Mouse (Mus musculus) hindbrain, embryonic 15.5 days (tissue): ENCODE measurements around the gene Ly6g6c. TPM values are rescaled to one million over a fixed set of nuclear protein-coding genes. Genes with fewer than 3 reads are reported as not detected.
A peak's percentile ranks its signal among the peaks of the same experiment; 100 is the strongest.

Experiments
- ATAC-seq: fragments of 200-750 bp; cut with Nextera tagmentation; 2 replicates; pipeline ENCODE4 v1.8.0; 2017; ENCODE audit warnings: low read depth, moderate number of reproducible peaks, moderate TSS enrichment; ENCODE audit not compliant: low FRiP score
- H3K27ac ChIP-seq: fragments of 300-500 bp; sonication (generic); replicated peaks from 2 replicates; pipeline ENCODE4 v1.5.1; 2015; ENCODE audit warnings: mild to moderate bottlenecking, inconsistent platforms
- H3K27me3 ChIP-seq: fragments of 300-500 bp; sonication (generic); 2 replicates; pipeline ENCODE4 v1.6.1; 2015; ENCODE audit warnings: control low read depth, inconsistent platforms
- H3K36me3 ChIP-seq: fragments of 300-500 bp; sonication (generic); 2 replicates; pipeline ENCODE4 v1.6.1; 2015; ENCODE audit warnings: control low read depth, inconsistent platforms
- H3K4me1 ChIP-seq: fragments of 300-500 bp; sonication (generic); replicated peaks from 2 replicates; pipeline ENCODE4 v1.6.1; 2015; ENCODE audit warnings: control low read depth, inconsistent platforms
- H3K4me2 ChIP-seq: fragments of 300-500 bp; sonication (generic); 2 replicates; pipeline ENCODE4 v1.6.1; 2015; ENCODE audit warnings: moderate library complexity, mild to moderate bottlenecking, inconsistent platforms
- H3K4me3 ChIP-seq: fragments of 300-500 bp; sonication (generic); 2 replicates; pipeline ENCODE4 v1.5.1; 2015; ENCODE audit warnings: mild to moderate bottlenecking, inconsistent platforms
- H3K9ac ChIP-seq: fragments of 300-500 bp; sonication (generic); 2 replicates; pipeline ENCODE4 v1.6.1; 2015; ENCODE audit warnings: inconsistent platforms
- H3K9me3 ChIP-seq: fragments of 300-500 bp; sonication (generic); 2 replicates; pipeline ENCODE4 v1.6.1; 2016; ENCODE audit warnings: control low read depth, inconsistent platforms
- WGBS: fragments of 180-500 bp; shearing (Covaris S2); methylation state at CpG from one replicate; pipeline ENCODE4 v1.1.7; 2015; 5-methylcytosine and 5-hydroxymethylcytosine counted together
- polyA plus RNA-seq: library from polyadenylated mRNA; unstranded; fragments of >200 nt; fragmentation: Nextera tagmentation; extraction: Ambion mirVana; gene quantifications from 2 replicates; pipeline ENCODE4 v1.2.1, GENCODE M21; 2015

Gene Ly6g6c
- polyA plus RNA-seq, 1 experiment from 2014 or later, result 0.18 TPM

DNA sequence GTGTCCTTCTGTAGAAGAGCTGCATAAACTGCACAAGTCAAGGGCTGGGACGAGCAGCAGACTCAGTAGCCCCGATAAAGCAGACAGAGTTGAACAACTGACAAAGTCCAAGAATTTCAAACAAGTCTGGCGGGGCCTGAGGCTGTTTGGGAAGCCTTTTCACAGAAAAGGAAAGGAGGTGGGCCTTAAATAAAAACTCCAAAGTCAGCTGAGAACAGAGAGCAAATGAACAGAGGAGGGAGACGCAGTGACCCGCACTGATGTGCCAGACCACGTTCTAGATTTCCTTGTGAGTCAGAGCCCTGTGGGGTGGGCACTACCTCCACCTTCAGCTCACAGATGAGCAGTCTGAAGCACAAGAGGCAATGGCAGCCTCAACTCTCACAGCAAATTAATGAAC, 30.3 kb upstream of the Ly6g6c start:
- no peak overlapping the region for H3K9ac ChIP-seq
- no peaks in the 10 kb centered on the region for H3K9me3 ChIP-seq
- H3K36me3 ChIP-seq, result no peaks in the 10 kb centered on the region
- WGBS, result 85% methylated on average over 6 of the region's 6 CpGs
- H3K4me2 ChIP-seq, result no peak overlapping the region
- no peak overlapping the region for H3K27ac ChIP-seq
- no peak for ATAC-seq
- peaks cover 6% of the 10 kb centered on the region for H3K4me1 ChIP-seq
- no peaks in the 10 kb centered on the region for H3K27me3 ChIP-seq
- no peak overlapping the region for H3K4me3 ChIP-seq

DNA sequence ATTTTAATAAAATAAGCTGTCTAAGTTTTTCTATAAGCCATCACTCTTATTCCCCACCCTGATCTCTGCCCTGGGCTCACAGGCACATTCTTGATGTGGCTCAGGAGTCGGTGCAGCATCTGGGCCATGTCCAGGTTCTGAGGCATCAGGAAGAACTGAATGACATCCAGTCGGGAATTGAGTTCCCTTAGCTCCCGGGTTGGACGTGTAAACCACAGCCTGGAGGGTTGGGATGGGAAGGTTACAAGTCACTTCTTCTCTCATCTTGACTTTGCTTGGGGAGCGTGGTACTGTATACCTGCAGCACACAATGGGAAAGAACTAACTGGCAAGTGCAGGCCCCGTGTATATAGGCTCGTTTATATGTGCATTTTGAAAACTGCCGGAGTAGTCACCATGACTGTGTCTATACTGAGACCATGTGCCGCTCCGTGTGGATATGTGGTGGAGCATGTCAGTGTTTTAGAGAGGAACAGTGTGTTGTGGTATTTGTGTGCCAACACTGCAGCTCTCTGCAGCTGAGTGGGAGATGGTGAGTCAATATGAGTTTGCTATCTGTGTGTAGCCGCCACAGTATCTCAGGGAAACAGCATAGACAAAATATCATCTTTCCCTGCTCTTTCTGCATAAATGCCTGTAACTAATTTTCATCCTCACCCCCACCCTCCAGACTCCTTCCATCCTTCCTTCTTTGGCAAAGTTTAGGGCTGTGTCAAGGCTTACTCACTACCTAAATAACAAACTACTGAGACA, 25.9 kb upstream of the Ly6g6c start:
- H3K4me2 ChIP-seq, result no peak overlapping the region
- H3K4me1 ChIP-seq, result no peaks in the 10 kb centered on the region
- no peak overlapping the region for H3K27ac ChIP-seq
- no peaks in the 10 kb centered on the region for H3K36me3 ChIP-seq
- ATAC-seq, result no peak
- H3K27me3 ChIP-seq, result no peaks in the 10 kb centered on the region
- H3K9me3 ChIP-seq, result no peaks in the 10 kb centered on the region
- H3K9ac ChIP-seq, result no peak overlapping the region
- H3K4me3 ChIP-seq, result no peak overlapping the region
- 91% methylated on average over 11 of the region's 11 CpGs for WGBS

DNA sequence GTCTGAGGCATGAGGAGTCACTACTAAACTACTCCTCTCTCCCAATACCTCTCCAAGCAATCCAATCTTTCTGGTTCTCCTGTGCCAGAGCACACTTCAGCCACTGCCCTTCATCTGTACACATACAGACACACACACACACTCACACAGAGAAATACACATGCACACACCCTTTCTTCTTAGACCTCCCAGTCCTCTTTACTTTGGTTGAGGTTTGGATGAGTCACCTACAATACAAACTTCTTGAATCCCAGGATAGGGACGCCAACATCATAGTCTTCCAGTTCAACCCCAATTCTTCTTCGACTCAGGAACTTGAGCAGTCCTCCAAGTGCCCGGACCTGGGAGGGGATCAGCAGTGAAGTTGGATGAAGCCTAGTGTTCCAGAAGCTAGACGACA, 21.4 kb upstream of the Ly6g6c start:
- Histone ChIP-seq H3K9me3 (no peaks in the 10 kb centered on the region), H3K4me3 (no peak overlapping the region), H3K4me2 (no peak overlapping the region), H3K27me3 (no peaks in the 10 kb centered on the region), H3K4me1 (peaks cover 10% of the 10 kb centered on the region), H3K27ac (no peak overlapping the region), H3K36me3 (no peaks in the 10 kb centered on the region), H3K9ac (no peak overlapping the region)
- WGBS, result 90% methylated on average over 4 of the region's 4 CpGs
- ATAC-seq, result no peak

DNA sequence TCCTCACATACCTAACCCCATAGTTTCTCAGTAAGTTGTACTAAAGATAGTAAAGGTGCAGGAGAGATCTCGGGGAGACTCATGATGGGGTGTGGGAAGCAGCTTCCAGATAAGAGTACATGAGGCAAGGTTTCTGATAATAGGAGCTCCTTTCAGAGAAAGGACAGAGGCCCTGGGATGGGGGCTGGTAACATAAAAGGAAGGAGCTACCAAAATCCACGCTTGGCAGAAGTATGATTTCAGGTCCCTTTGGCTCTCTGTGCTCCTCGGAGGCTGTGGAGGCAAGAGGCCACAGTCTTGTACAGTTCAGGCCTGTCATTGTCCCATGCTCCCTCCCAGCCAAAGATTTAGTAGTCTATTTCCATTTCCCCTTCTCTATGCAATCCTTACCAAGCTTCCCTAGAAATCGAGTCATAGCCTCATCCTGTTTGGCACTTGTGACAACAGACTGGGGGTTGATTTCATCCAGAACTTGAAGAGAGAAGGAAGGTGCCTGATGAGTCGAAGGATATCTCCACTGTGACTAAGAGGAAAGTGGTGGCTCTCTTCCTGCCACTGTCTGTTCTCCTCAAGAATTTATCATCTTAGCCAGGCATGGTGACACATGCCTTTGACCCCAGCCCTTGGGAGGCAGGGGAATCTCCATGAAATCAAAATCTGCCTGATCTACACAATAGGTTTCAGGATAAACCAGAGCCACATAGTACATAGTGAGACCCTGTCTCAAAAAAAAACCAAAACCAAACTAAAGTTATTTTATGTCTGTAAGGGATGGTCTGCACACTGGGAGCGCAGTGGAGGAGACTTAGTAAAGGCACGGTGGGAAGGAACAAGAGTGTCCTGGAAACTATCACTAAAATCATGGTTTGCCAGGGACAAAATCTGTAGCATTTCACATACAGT, 20.0 kb upstream of the Ly6g6c start:
- H3K27ac ChIP-seq, result no peak overlapping the region
- no peaks in the 10 kb centered on the region for H3K27me3 ChIP-seq
- no peaks in the 10 kb centered on the region for H3K9me3 ChIP-seq
- H3K9ac ChIP-seq, result no peak overlapping the region
- no peaks in the 10 kb centered on the region for H3K36me3 ChIP-seq
- WGBS, result 84% methylated on average over 7 of the region's 7 CpGs
- peak overlapping the region; percentile 98 for H3K4me2 ChIP-seq
- H3K4me1 ChIP-seq, result peaks cover 19% of the 10 kb centered on the region
- H3K4me3 ChIP-seq, result peak overlapping the region; percentile 63; the same call in 1 of the 2 replicates
- no peak for ATAC-seq

DNA sequence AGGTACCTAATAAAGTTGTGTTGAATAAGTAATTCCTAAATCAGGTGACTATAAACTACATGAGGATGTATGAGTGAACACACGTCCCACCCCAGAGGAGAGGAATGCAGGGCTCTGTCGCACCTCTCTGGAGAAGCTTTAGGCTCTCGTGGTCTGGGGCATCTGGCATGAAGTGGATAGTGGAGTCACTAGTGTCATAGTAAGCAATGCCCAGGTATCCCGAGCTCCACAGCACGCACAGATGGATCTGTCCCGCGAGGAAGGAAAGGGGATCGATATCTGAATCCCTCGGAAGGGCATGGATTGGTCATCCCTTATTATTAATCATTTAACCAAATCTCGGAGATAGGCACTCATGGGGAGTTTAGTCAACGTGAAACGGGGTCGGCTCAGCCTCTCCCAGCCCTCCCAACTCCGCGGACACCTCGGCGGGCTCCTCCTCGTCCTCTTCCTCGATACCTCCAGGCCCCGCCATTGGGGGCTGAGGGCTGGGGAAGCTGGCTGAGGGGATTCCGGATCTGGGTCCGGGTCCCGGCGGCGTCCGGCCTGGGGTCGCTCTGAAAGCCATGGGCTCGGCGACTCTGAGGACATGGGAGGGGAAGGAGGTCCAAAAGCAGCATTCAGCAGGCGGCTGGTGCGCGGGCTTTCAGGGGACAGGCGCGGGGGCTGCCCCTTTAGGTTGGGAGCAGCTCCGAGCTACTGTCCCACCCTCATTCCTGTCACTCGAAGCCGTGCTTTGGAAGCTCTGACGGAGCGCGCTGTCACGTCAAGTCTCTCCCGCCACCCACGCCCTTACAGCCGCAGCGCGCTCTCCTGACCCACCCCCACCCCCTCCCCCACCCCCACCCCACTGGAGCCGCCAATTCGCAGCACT, 19.1 kb upstream of the Ly6g6c start:
- Histone ChIP-seq H3K27me3 (no peaks in the 10 kb centered on the region), H3K4me3 (peak overlapping the region; percentile 63), H3K9me3 (no peaks in the 10 kb centered on the region), H3K27ac (peak overlapping the region; percentile 71), H3K4me1 (peaks cover 19% of the 10 kb centered on the region), H3K36me3 (no peaks in the 10 kb centered on the region), H3K4me2 (peak overlapping the region; percentile 98), H3K9ac (peak overlapping the region; percentile 71)
- peak; percentile 84 for ATAC-seq
- WGBS, result 5% methylated on average over 48 of the region's 48 CpGs

DNA sequence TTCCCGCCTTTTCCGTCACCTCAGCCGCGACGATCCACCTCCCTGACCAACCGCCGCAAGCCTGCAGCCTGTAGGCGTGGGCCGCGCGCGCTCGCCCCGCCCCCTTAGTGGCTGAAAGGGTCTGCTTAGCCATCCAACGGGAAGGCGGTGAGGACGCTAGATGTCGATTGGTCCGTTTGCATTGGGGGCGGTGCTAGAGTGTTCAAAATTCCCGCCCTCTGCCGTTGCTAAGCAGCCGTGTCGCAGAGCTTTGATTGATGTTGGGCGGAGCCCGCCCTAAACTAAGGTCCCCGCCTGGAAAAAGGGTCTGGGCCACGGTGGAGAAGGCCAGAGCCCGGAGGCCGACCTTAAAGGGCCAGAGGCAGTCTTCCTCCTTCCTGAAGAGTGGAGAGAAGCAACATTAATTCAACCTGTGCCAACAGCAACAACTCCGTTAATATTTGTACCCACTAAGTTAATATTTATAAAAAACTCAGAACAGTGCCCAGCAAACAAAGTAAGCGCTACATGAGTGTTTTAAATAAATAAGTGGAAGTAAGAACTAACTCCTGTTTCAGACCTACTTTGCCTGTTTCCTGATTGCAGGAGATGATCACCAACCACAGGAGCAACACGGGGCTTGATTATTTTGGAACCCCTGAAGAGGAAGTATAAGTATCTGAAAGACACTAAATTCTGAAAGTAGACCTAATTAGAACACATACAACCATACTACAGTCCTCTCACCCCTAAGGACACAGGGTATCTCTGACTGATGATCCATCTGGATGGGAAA, 18.3 kb upstream of the Ly6g6c start, which contains the start of gene Msh5:
Gene Msh5 (minus strand): TSS at position 65 of the 775 bp plus-strand sequence.
- 3% methylated on average over 33 of the region's 33 CpGs for whole genome bisulfite sequencing
- H3K4me1 ChIP-seq, result peaks cover 27% of the 10 kb centered on the region
- peak; percentile 98 for ATAC-seq
- H3K36me3 ChIP-seq, result no peaks in the 10 kb centered on the region
- H3K9ac ChIP-seq, result peak within 1 kb of the TSS; percentile 71
- H3K4me3 ChIP-seq, result peak within 1 kb of the TSS; percentile 63
- peak within 1 kb of the TSS; percentile 98 for H3K4me2 ChIP-seq
- H3K27me3 ChIP-seq, result no peaks in the 10 kb centered on the region
- H3K27ac ChIP-seq, result peak within 1 kb of the TSS; percentile 71
- H3K9me3 ChIP-seq, result no peaks in the 10 kb centered on the region

DNA sequence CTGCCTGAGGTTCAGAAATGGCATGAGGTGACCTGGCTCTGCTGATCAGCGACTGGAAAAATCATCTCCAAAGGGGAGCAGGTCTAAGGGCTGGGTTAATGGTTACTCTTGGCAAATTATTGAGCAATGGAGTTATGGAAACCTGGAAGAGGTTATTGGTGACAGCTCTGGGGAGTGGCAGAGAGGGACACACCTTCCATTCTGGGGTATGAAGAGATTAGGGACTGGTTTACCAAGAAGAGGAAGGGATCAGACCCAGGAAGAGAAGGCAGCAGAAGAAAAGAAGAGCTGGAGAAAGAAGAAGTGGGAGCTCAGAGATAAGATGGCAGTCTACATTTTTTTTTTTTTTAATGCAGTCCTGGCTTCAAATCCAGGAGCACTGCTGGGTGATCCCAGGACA, 17.5 kb upstream of the Ly6g6c start:
- no peak overlapping the region for H3K9ac ChIP-seq
- no peak for ATAC-seq
- H3K9me3 ChIP-seq, result no peaks in the 10 kb centered on the region
- no peak overlapping the region for H3K4me3 ChIP-seq
- H3K36me3 ChIP-seq, result no peaks in the 10 kb centered on the region
- peaks cover 34% of the 10 kb centered on the region for H3K4me1 ChIP-seq
- no peaks in the 10 kb centered on the region for H3K27me3 ChIP-seq
- H3K4me2 ChIP-seq, result peak overlapping the region; percentile 0; the same call in 1 of the 2 replicates
- 51% methylated on average over 1 of the region's 1 CpGs for WGBS
- H3K27ac ChIP-seq, result no peak overlapping the region

DNA sequence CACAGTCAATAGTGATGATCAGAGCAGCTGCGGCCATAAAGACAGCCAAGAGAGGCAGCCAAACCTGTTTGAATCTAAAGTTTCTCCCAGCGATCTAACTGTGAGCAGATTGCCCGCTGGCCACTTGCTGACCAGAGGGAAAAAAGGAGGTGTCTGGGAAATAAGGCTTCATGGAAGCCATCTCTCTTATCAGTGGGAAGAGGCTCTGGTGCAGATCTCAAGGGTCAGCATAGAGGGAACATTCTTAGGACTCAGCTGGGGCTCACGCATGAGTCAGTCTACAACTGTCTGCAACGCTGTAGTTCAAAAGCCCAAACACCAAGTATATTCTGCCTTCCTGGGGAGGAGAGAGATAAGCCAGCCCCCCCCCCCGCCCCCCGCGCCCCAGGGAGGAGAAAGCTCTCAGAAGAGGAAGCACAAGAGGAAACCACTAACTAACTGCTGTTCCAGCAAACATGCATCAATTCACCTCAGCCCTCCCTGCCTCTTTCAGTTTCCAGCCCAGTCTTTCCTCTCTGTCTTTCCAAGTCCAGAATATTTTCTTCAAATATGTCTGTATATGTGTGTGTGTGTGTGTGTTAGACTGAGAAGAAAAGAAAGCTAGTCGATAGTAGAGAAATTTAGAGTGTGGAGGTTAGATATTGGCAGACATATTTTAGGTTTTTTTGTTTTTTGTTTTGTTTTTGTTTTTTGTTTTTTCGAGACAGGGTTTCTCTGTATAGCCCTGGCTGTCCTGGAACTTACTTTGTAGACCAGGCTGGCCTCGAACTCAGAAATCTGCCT, 16.8 kb upstream of the Ly6g6c start:
- Histone ChIP-seq H3K4me2 (peak overlapping the region; percentile 0; the same call in 1 of the 2 replicates), H3K9ac (no peak overlapping the region), H3K4me3 (no peak overlapping the region), H3K9me3 (no peaks in the 10 kb centered on the region), H3K36me3 (no peaks in the 10 kb centered on the region), H3K27ac (no peak overlapping the region), H3K4me1 (peaks cover 40% of the 10 kb centered on the region), H3K27me3 (no peaks in the 10 kb centered on the region)
- ATAC-seq, result no peak
- 44% methylated on average over 11 of the region's 11 CpGs for WGBS

DNA sequence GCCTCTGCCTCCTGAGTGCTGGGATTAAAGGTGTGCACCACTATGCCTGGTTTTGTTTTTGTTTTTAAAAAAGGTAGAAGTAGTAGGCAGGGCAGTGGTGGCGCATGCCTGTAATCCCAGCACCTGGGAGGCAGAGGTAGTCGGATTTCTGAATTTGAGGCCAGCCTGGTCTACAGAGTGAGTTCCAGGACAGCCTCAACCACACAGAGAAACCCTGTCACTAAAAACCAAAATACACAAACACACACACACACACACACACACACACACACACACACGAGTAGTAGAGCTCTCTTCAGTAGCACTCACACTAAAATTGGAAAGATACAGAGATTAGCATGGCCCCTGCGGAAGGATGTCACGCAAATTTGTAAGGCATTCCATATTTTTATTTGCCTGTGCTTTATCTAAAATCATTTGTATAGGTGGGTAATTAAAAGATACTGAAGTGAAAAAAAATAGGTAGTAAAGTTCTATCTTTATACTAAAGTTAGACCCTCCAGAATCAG, 16.2 kb upstream of the Ly6g6c start:
- ATAC-seq, result no peak
- Histone ChIP-seq H3K9ac (no peak overlapping the region), H3K4me1 (peaks cover 41% of the 10 kb centered on the region), H3K9me3 (no peaks in the 10 kb centered on the region), H3K27me3 (no peaks in the 10 kb centered on the region), H3K36me3 (0 out of 2 replicates have a peak, but pooled peaks cover 1% of the 10 kb centered on the region), H3K27ac (0 out of 2 replicates have a peak overlapping the region, but pooled peaks have one; percentile 83), H3K4me2 (peak overlapping the region; percentile 60), H3K4me3 (no peak overlapping the region)
- 82% methylated on average over 5 of the region's 5 CpGs for WGBS

DNA sequence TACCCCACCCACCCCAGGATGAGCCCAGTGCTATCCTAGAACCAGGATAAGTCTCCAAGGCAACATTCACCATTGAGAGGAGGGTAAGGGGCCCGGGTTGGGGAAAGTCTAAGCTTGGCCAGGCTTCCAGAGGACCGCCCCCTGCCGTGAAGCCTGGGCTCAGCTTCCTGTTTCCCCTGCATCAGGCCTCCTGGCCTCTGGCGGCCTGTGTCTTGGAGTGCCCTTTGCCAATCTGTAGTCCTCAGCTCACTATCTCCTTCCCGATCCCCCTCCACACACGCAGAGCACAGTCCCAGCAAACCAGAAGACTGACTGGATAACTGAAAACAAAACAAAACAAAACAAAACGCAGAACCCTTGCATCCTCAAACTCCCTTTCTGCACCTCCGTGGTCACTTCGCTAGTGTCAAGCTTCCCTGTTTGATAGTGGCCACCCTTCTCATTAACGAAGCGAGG, 15.6 kb upstream of the Ly6g6c start, which contains the start of gene Clic1:
Gene Clic1 (plus strand): TSS at position 406 of the 456 bp plus-strand sequence.
- Histone ChIP-seq H3K9me3 (no peaks in the 10 kb centered on the region), H3K4me1 (peaks cover 41% of the 10 kb centered on the region), H3K36me3 (0 out of 2 replicates have a peak, but pooled peaks cover 5% of the 10 kb centered on the region), H3K4me2 (peak within 1 kb of the TSS; percentile 60), H3K9ac (peak within 1 kb of the TSS; percentile 38), H3K4me3 (peak within 1 kb of the TSS; percentile 36), H3K27ac (peak within 1 kb of the TSS; percentile 83), H3K27me3 (no peaks in the 10 kb centered on the region)
- ATAC-seq, result no peak
- WGBS, result 5% methylated on average over 11 of the region's 11 CpGs
